Mouse (Mus musculus) cerebellum, adult 9-11 months (tissue): ENCODE measurements at regions not wholly inside any gene's neighbourhood (a gene's known extent, or its start where the extent isn't known, plus 50 kb on each side); places are given as distances from the start of the nearest gene placed in this dataset.

Experiments
- DNase-seq: peaks from one replicate; pipeline ENCODE4 v3.0.0; 2022

GRCm38 (mm10) chr3:147445066-147445844 is 593.1 kb downstream of the Ttll7 start:
- no peak for DNase-seq

- no peak for DNase-seq
These were observed 593.7 kb downstream of the Ttll7 start for GRCm38 (mm10) chr3:147445884-147446283.

GRCm38 (mm10) chr3:147452176-147452575 is 600.0 kb downstream of the Ttll7 start:
- DNase-seq, result no peak

GRCm38 (mm10) chr3:147455383-147455782 is 603.2 kb downstream of the Ttll7 start:
- DNase-seq, result no peak

GRCm38 (mm10) chr3:147456294-147456693 is 604.1 kb downstream of the Ttll7 start:
- DNase-seq, result no peak

GRCm38 (mm10) chr3:147458115-147458514 is 605.9 kb downstream of the Ttll7 start:
- DNase-seq, result no peak

GRCm38 (mm10) chr3:147479890-147480289 is 627.7 kb downstream of the Ttll7 start:
- no peak for DNase-seq
